Mouse (Mus musculus) forebrain, embryonic 15.5 days (tissue): Measurements from ENCODE around the gene Pacsin3. TPM values are rescaled to one million over a fixed set of nuclear protein-coding genes. Genes with fewer than 3 reads are reported as not detected.

Experiments used
- ATAC-seq: fragments of 200-750 bp; cut with Nextera tagmentation; replicated peaks from 2 replicates; pipeline ENCODE4 v1.8.0; 2017; ENCODE audit warnings: mild to moderate bottlenecking, moderate TSS enrichment, moderate library complexity
- H3K27ac ChIP-seq: fragments of 300-500 bp; sonication (generic); replicated peaks from 2 replicates; pipeline ENCODE4 v1.5.1; 2015; ENCODE audit warnings: mild to moderate bottlenecking, inconsistent platforms
- H3K27me3 ChIP-seq: fragments of 300-500 bp; sonication (generic); 2 replicates; pipeline ENCODE4 v1.6.1; 2015; ENCODE audit warnings: inconsistent platforms
- H3K36me3 ChIP-seq: fragments of 300-500 bp; sonication (generic); 2 replicates; pipeline ENCODE4 v1.6.1; 2015; ENCODE audit warnings: mild to moderate bottlenecking, inconsistent platforms
- H3K4me1 ChIP-seq: fragments of 300-500 bp; sonication (generic); 2 replicates; pipeline ENCODE4 v1.6.1; 2015; ENCODE audit warnings: inconsistent platforms
- H3K4me2 ChIP-seq: fragments of 300-500 bp; sonication (generic); replicated peaks from 2 replicates; pipeline ENCODE4 v1.6.1; 2015; ENCODE audit warnings: mild to moderate bottlenecking, inconsistent platforms
- H3K4me3 ChIP-seq: fragments of 300-500 bp; sonication (generic); 2 replicates; pipeline ENCODE4 v1.5.1; 2015; ENCODE audit warnings: mild to moderate bottlenecking, inconsistent platforms
- H3K9ac ChIP-seq: fragments of 300-500 bp; sonication (generic); replicated peaks from 2 replicates; pipeline ENCODE4 v1.6.1; 2015; ENCODE audit warnings: mild to moderate bottlenecking, inconsistent platforms
- H3K9me3 ChIP-seq: fragments of 300-500 bp; sonication (generic); 2 replicates; pipeline ENCODE4 v1.6.1; 2016; ENCODE audit warnings: inconsistent platforms
- WGBS: fragments of 180-500 bp; shearing (Covaris S2); methylation state at CpG from one replicate; pipeline ENCODE4 v1.1.7; 2015; ENCODE audit warnings: mixed read lengths; 5-methylcytosine and 5-hydroxymethylcytosine counted together
- polyA plus RNA-seq: library from polyadenylated mRNA; unstranded; fragments of >200 nt; fragmentation: Nextera tagmentation; extraction: Ambion mirVana; gene quantifications from 2 replicates; pipeline ENCODE4 v1.2.1, GENCODE M21; 2015

The Pacsin3 gene
- polyA plus RNA-seq, 1 experiment from 2014 or later, result 19.8 TPM

- H3K27me3 ChIP-seq, result no peaks in the 10 kb centered on the region
- 70% methylated on average over 3 of the region's 3 CpGs for WGBS
- no peak overlapping the region for H3K27ac ChIP-seq
- no peaks in the 10 kb centered on the region for H3K36me3 ChIP-seq
- no peak overlapping the region for H3K9ac ChIP-seq
- no peak overlapping the region for H3K4me3 ChIP-seq
- H3K9me3 ChIP-seq, result no peaks in the 10 kb centered on the region
- no peak for ATAC-seq
- no peak overlapping the region for H3K4me2 ChIP-seq
- H3K4me1 ChIP-seq, result peaks cover 10% of the 10 kb centered on the region; the same call in 1 of the 2 replicates
Measured at GRCm38 (mm10) chr2:91309546-91309945, 53.8 kb downstream of the Pacsin3 start.

GRCm38 (mm10) chr2:91312578-91313311 is 57.0 kb downstream of the Pacsin3 start:
- Histone ChIP-seq H3K9me3 (no peaks in the 10 kb centered on the region), H3K9ac (no peak overlapping the region; the same call in 1 of the 2 replicates), H3K27me3 (no peaks in the 10 kb centered on the region), H3K4me1 (peaks cover 7% of the 10 kb centered on the region; the same call in 1 of the 2 replicates), H3K4me3 (no peak overlapping the region), H3K27ac (no peak overlapping the region; the same call in 1 of the 2 replicates), H3K36me3 (no peaks in the 10 kb centered on the region), H3K4me2 (no peak overlapping the region)
- WGBS, result 52% methylated on average over 10 of the region's 10 CpGs
- no peak for ATAC-seq

- WGBS, result 89% methylated on average over 7 of the region's 7 CpGs
- no peak overlapping the region for H3K4me3 ChIP-seq
Measured at GRCm38 (mm10) chr2:91314184-91314583, 58.4 kb downstream of the Pacsin3 start.

More at GRCm38 (mm10) chr2:91314184-91314583, 58.4 kb downstream of the Pacsin3 start:
- Histone ChIP-seq H3K9ac (no peak overlapping the region), H3K27ac (no peak overlapping the region), H3K4me1 (peaks cover 7% of the 10 kb centered on the region; the same call in 1 of the 2 replicates), H3K9me3 (no peaks in the 10 kb centered on the region), H3K27me3 (no peaks in the 10 kb centered on the region), H3K36me3 (no peaks in the 10 kb centered on the region), H3K4me2 (no peak overlapping the region)
- no peak for ATAC-seq

Other genes starting within 250 kb of the Pacsin3 start
- 0.63 and 0.74 TPM in 2 replicates for gene Rapsn, start 220.3 kb upstream of the Pacsin3 start, polyA plus RNA-seq
- gene Psmc3, start 201.9 kb upstream of the Pacsin3 start, polyA plus RNA-seq, result 230 and 231 TPM in 2 replicates
- 23.7 and 27.8 TPM in 2 replicates for gene Slc39a13, start 185.5 kb upstream of the Pacsin3 start, polyA plus RNA-seq
- 2.4 and 3.0 TPM in 2 replicates for gene Spi1, start 173.6 kb upstream of the Pacsin3 start, polyA plus RNA-seq
- 0.14 TPM in 1 of 2 replicates, not detected in the other for gene Mybpc3, start 137.8 kb upstream of the Pacsin3 start, polyA plus RNA-seq
- 48.5 and 49.8 TPM in 2 replicates for gene Madd, start 72.1 kb upstream of the Pacsin3 start, polyA plus RNA-seq
- gene Nr1h3, start 53.1 kb upstream of the Pacsin3 start, polyA plus RNA-seq, result 2.0 and 2.8 TPM in 2 replicates
- 36.1 and 36.9 TPM in 2 replicates for gene Acp2, start 53.1 kb upstream of the Pacsin3 start, polyA plus RNA-seq
- gene Ddb2, start 19.0 kb upstream of the Pacsin3 start, polyA plus RNA-seq, result 12.7 and 14.5 TPM in 2 replicates
- 78.0 and 79.0 TPM in 2 replicates for gene Arfgap2, start 9.0 kb downstream of the Pacsin3 start, polyA plus RNA-seq
- 159 and 168 TPM in 2 replicates for gene 1110051M20Rik, start 188.8 kb downstream of the Pacsin3 start, polyA plus RNA-seq
- 6.0 and 6.8 TPM in 2 replicates for gene Lrp4, start 201.6 kb downstream of the Pacsin3 start, polyA plus RNA-seq